Mouse (Mus musculus) gastrocnemius, postnatal 25 days (tissue): ENCODE measurements around the gene Ccni. TPM values are rescaled to one million over a fixed set of nuclear protein-coding genes. Genes with fewer than 3 reads are reported as not detected.

Experiments used
- DNase-seq: peaks from one replicate; pipeline ENCODE4 v3.0.0; 2022
- total RNA-seq, 2 experiments: library from RNA; stranded (reverse); gene quantifications; 1 replicate in 1 of 2; 2 replicates in 1 of 2; pipeline ENCODE4 v1.2.3; 2021

Ccni gene
- total RNA-seq, 2 experiments from 2014 or later: 63.6 to 64.1 TPM

DNA sequence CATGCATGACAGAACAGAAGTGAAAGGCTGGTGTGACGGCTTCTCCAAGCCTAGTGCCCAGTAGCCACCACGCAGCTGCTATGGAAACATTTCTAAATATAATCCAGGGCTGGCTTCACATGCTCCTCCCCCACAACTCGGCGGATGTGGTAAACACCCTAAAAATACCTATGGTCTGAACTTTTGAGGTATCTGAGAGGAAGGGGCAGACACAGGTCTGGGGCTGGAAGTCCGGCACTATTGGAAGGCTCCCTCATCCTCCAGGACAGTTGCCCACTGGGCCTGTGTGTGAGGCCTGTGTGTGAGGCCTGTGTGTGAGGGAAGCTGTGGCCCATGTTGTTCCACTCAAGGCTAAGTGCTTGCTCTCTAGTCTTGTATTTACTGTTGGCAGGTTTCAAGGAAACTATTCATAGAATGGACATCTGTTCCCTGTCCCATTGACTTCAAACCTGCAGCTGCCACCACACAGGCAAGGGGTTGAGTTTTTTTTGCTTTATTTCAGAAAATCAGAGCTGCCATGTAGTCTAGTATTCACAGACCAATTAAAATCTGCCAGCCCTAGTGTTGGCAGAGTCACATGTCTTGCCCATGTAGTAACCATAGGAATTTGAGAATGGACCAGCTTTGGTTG, 69.2 kb downstream of the Ccni start:
- peak; percentile 78 for DNase-seq

DNA sequence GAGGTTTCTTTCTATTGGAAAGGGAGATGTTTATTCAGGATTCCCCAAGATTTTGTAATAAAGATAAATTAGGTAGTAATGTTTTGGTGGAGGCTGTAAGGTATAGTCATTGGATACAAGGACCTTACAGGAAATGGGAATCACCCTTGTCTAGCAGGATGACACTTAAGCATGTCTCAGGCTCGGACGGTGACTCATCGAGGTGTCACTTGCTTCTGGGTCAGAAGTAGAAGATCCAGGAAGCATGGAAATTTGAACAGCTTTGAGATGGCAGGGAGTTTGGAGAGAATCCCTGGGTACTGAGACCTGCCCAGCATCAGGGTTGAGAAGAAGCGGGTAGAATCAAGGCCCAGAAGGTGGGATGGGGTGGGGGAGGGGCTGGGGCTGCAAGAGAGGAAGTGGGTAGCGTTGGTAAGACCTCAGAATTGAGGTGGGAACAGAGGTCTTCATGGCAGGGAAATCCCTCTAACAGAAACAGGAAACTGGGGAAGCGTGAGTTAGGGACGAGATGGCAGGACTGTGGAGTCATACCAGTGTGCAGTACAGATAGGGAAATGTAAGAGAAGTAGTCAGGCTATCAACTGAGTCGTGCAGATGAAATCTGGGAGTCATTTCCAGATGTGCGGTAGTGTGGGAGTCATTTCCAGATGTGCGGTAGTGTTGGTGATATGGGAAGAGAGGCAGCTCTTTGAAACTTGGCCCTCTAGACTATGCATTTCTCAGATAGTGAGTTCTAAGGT, 70.8 kb downstream of the Ccni start:
- no peak for DNase-seq

DNA sequence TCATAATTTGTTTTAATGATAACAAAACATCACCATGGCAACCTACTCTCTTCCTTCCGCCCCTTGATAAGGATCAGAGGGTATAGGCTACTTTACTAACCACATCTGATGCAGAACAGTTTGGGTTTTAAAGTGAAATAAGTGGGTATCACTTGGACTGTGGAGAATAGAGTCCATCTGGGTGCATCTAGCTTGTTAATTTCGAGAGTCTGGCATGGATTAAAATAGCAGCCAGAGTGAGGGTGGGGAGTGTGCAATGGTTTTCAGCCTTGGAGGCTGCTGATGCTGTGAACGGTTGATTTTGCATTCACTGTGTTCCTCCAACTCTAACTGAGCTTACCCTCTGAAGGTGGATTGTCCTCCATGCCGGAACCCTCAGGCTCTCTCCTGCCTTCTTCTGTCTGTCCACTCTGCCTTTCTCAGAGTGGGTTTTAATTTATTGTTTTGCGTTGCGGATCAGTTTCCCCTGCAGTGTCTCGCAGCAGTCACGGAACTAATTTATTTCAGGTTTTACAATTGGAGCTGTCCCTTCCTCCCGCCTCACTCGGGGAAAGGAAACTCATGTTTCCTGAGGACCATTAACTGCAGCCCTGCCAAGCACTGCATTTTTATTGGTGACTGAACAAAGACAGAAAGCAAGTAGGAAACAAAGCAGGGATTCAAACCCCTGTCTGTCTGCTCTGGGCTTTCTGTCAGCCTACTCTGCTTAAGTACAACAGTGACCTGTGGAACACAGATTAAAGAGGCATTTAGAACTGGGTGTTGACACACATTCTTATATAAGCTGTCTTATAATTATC, 72.7 kb downstream of the Ccni start:
- no peak for DNase-seq

Other genes starting within 250 kb of the Ccni start
- gene Sowahb, start 161.5 kb downstream of the Ccni start, total RNA-seq: not detected
- 10 to 100 TPM; 75.1 to 79.4 TPM for gene Sept11, start 113.1 kb downstream of the Ccni start, total RNA-seq
- under 1 TPM; 0.31 to 0.64 TPM for gene 2010109A12Rik, start within 50 bp of the Ccni start, total RNA-seq
- 1 to 10 TPM; 8.6 to 9.9 TPM for gene Ccng2, start 60.8 kb upstream of the Ccni start, total RNA-seq